Mouse (Mus musculus): Measurements from ENCODE around the gene Tmem39a.

DNA sequence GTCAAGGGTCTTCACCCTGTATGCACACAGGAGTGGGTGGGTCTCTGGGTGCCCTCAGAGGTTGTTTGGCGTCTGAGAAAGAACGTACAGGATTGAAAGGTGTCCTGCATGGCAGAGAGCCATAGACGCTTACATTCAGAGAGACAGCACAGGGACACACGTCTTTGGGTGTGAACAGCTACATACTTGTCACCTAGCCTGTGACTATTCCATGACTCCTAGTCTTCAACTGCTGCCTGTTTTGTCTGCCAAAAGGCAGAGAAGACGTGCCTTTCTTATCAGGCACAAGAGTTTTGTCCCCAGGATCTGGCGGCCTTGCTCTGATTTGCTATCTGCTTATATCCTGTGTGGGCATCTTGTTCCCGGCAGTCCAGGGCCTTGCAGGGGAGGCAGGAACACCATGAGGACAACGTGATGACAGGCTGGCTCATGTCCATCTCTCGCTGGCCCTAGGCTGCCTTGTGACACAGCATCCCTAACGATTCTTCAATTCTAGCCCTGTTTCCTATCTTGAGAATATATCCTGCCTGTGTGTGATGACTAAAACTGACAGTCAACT lies 67.4 kb downstream of the Tmem39a start:
- TF ChIP-seq CTCF (IDR thresholded peaks at IDR 0.05; ENCODE audit: borderline replicate concordance, control insufficient read depth, extremely low read depth, insufficient read depth, low read length, poor library complexity) (no peak), POLR2A (IDR thresholded peaks at IDR 0.05; ENCODE audit: control insufficient read depth, extremely low read depth, insufficient read depth, low read length, poor library complexity) (no peak)
